Mouse (Mus musculus): ENCODE measurements around the gene Gm3029. TPM values are rescaled to one million over a fixed set of nuclear protein-coding genes. Genes with fewer than 3 reads are reported as not detected.
"Not testable (repeated sequence)": the region's sequence is repeated elsewhere in the genome, so short reads cannot be mapped to it uniquely, and the experiment has no call there.

Gm3029 gene
- polyA plus RNA-seq (2015; fragmentation: Nextera tagmentation; extraction: Ambion mirVana), result not detected in 2 replicates

DNA sequence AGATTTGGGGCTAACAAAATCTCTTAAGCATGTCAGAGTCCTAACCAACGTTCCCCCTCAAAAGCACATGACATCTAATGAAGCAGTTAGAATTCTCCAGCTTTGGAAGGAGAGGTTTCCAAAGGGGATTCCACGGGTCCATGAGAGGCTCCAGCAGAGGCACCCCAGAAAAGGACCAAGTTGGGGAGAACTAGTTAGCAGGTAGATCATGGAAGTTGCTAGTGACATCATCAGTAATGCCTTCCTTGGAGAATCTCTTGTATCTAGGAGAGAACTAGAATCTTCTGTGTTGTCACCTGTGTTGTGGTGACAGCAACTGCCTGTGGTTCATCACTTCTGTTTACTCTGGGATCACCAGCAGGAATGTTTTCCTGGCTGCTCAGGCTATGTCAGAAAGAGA, at the start of gene Gm3029:
Gene Gm3029, plus strand, starts transcription at position 301 of the 400 bp plus-strand sequence.
- WGBS, result 78% methylated on average over 1 of the region's 2 CpGs
- not testable (repeated sequence) for H3K27ac ChIP-seq (replicated peaks)

DNA sequence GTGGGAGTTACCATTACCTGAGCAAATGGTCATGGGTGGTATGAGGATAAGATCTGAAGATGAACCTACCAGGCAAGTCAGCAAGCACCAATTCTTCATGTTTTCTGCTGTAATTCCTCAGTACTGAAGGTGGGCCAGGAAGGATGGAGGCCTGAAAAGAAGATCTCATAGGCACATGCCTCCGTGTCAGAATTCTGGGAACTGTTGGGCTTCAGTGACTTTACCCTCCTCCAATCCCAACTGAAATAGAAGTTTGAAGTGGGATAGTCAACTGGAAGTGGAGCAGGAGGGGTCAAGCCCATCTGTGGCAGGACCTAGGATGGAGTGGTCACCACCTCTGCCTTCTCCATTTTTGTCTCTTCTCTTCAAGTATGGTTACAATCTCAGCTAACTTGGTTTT, 47.7 kb upstream of the Gm3029 start, which contains the start of gene Gm2916:
Gene Gm2916, plus strand, starts transcription at position 301 of the 400 bp plus-strand sequence.
- H3K9ac ChIP-seq; H3K27me3 ChIP-seq; H3K27ac ChIP-seq (replicated peaks); H3K4me2 ChIP-seq; H3K4me1 ChIP-seq (replicated peaks); ATAC-seq (ENCODE audit: low read depth); H3K36me3 ChIP-seq; H3K9me3 ChIP-seq; H3K4me3 ChIP-seq: not testable (repeated sequence)
- WGBS, result no CpG with 5 or more reads among the region's 1 CpGs

More for the DNA sequence above, at the start of gene Gm3029:
- H3K27me3 ChIP-seq; H3K4me2 ChIP-seq; ATAC-seq (ENCODE audit: low read depth); H3K9me3 ChIP-seq; H3K9ac ChIP-seq; H3K4me1 ChIP-seq (replicated peaks); H3K36me3 ChIP-seq; H3K4me3 ChIP-seq: not testable (repeated sequence)

DNA sequence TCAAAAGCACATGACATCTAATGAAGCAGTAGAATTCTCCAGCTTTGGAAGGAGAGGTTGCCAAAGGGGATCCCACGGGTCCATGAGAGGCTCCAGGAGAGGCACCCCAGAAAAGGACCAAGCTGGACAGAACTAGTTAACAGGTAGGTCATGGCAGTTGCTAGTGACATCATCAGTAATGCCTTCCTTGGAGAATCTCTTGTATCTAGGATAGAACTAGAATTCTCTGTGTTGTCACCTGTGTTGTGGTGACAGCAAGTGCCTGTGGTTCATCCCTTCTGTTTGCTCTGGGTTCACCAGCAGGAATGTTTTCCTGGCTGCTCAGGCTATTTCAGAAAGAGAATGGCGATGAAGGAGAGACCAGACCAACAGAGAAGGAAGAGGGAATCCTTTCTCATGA, 31.7 kb downstream of the Gm3029 start, which contains the start of gene Gm3095:
Gene Gm3095, plus strand, starts transcription at position 301 of the 400 bp plus-strand sequence.
- H3K27me3 ChIP-seq; H3K9me3 ChIP-seq; H3K9ac ChIP-seq; H3K27ac ChIP-seq (replicated peaks); ATAC-seq (ENCODE audit: low read depth); H3K4me3 ChIP-seq; H3K36me3 ChIP-seq; H3K4me2 ChIP-seq; H3K4me1 ChIP-seq (replicated peaks): not testable (repeated sequence)
- no CpG with 5 or more reads among the region's 2 CpGs for WGBS

Other genes with a start within 250 kb of the Gm3029 start
- gene Gm3043, start 243.0 kb upstream of the Gm3029 start, polyA plus RNA-seq (2015; fragmentation: Nextera tagmentation; extraction: Ambion mirVana), result not detected in 2 replicates
- gene Gm3002, start 121.7 kb upstream of the Gm3029 start, polyA plus RNA-seq (2015; fragmentation: Nextera tagmentation; extraction: Ambion mirVana), result 3.0 and 3.2 TPM in 2 replicates
- gene Gm3033, start 85.5 kb upstream of the Gm3029 start, polyA plus RNA-seq (2015; fragmentation: Nextera tagmentation; extraction: Ambion mirVana), result 0.31 TPM in 1 of 2 replicates, not detected in the other
- not detected in 2 replicates for gene Gm2916, start 47.6 kb upstream of the Gm3029 start, polyA plus RNA-seq (2015; fragmentation: Nextera tagmentation; extraction: Ambion mirVana)
- gene Gm3095, start 31.8 kb downstream of the Gm3029 start, polyA plus RNA-seq (2015; fragmentation: Nextera tagmentation; extraction: Ambion mirVana), result 1.5 and 1.6 TPM in 2 replicates
- not detected in 2 replicates for gene Gm3099, start 66.6 kb downstream of the Gm3029 start, polyA plus RNA-seq (2015; fragmentation: Nextera tagmentation; extraction: Ambion mirVana)
- 1.6 and 2.4 TPM in 2 replicates for gene Gm5796, start 92.2 kb downstream of the Gm3029 start, polyA plus RNA-seq (2015; fragmentation: Nextera tagmentation; extraction: Ambion mirVana)
- gene Gm3115, start 152.4 kb downstream of the Gm3029 start, polyA plus RNA-seq (2015; fragmentation: Nextera tagmentation; extraction: Ambion mirVana), result not detected in 2 replicates
- 2.4 and 3.0 TPM in 2 replicates for gene Gm8108, start 178.8 kb downstream of the Gm3029 start, polyA plus RNA-seq (2015; fragmentation: Nextera tagmentation; extraction: Ambion mirVana)
- gene Gm3127, start 233.3 kb downstream of the Gm3029 start, polyA plus RNA-seq (2015; fragmentation: Nextera tagmentation; extraction: Ambion mirVana), result not detected in 2 replicates